Mouse (Mus musculus) testis, adult 2 months (tissue): ENCODE results near the gene Dcpp2. TPM values are rescaled to one million over a fixed set of nuclear protein-coding genes. Genes with fewer than 3 reads are reported as not detected.
"Not testable (repeated sequence)": the region's sequence is repeated elsewhere in the genome, so short reads cannot be mapped to it uniquely, and the experiment has no call there.

ENCODE experiments used
- H3K27ac ChIP-seq: fragments of 200-500 bp; 2 replicates; pipeline ENCODE4 v1.5.1; 2012; ENCODE audit warnings: low read depth, low read length; ENCODE audit not compliant: control insufficient read depth, insufficient read depth
- H3K27me3 ChIP-seq: fragments of 200-500 bp; 2 replicates; pipeline ENCODE4 v1.6.1; 2012; ENCODE audit warnings: mild to moderate bottlenecking, low read length, moderate library complexity; ENCODE audit not compliant: control insufficient read depth, insufficient read depth
- H3K36me3 ChIP-seq: fragments of 200-500 bp; 2 replicates; pipeline ENCODE4 v1.6.1; 2012; ENCODE audit warnings: mild to moderate bottlenecking, low read length; ENCODE audit not compliant: control insufficient read depth, insufficient read depth
- H3K4me1 ChIP-seq: fragments of 200-500 bp; 2 replicates; pipeline ENCODE4 v1.6.1; 2012; ENCODE audit warnings: low read length; ENCODE audit not compliant: control insufficient read depth, insufficient read depth
- H3K4me3 ChIP-seq: fragments of 200-500 bp; 2 replicates; pipeline ENCODE4 v1.5.1; 2012; ENCODE audit warnings: low read depth, mild to moderate bottlenecking, low read length, moderate library complexity, mixed read lengths; ENCODE audit not compliant: control insufficient read depth
- CTCF ChIP-seq: fragments of 200-500 bp; IDR thresholded peaks from 2 replicates; pipeline ENCODE4 v1.5.1; 2012; ENCODE audit warnings: low read depth, mild to moderate bottlenecking, inconsistent platforms, low read length, moderate library complexity; ENCODE audit not compliant: control insufficient read depth, insufficient read depth, insufficient replicate concordance
- POLR2A ChIP-seq: fragments of 200-500 bp; IDR thresholded peaks from 2 replicates; pipeline ENCODE4 v1.6.1; 2012; ENCODE audit warnings: low read depth, mild to moderate bottlenecking, inconsistent platforms, low read length, moderate library complexity; ENCODE audit not compliant: control insufficient read depth
- polyA plus RNA-seq: library from polyadenylated mRNA; depleted of rRNA; stranded (reverse); fragments of >200 nt; gene quantifications from 2 replicates; pipeline ENCODE4 v1.2.3, GENCODE M21; 2012; rRNA removed

Gene Dcpp2
- polyA plus RNA-seq, 1 experiment: not detected

DNA sequence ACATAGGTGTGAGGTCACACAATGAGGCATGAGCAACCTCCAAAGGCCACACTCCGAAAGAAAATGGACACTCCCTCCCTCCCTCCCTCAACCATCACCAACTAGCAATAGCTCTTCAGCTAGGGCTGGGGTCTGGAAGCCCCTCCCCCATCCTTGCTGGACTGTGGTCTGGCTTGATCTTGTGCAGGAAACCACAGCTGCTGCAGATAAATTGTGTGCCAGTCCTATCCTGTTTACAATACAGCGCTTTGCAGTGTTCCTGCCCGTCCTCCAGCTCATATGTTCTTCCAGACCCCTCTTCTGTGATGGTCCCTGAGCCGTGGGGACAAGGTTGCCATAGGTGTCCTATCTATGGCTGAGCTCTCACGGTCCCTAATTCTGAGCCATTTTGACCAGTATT is 50.5 kb downstream of the Dcpp2 start:
- TF ChIP-seq POLR2A (no peak), CTCF (no peak)
- Histone ChIP-seq H3K27ac (no peak overlapping the region), H3K4me3 (no peak overlapping the region), H3K27me3 (no peaks in the 10 kb centered on the region), H3K36me3 (no peaks in the 10 kb centered on the region), H3K4me1 (0 out of 2 replicates have a peak, but pooled peaks cover 2% of the 10 kb centered on the region)

DNA sequence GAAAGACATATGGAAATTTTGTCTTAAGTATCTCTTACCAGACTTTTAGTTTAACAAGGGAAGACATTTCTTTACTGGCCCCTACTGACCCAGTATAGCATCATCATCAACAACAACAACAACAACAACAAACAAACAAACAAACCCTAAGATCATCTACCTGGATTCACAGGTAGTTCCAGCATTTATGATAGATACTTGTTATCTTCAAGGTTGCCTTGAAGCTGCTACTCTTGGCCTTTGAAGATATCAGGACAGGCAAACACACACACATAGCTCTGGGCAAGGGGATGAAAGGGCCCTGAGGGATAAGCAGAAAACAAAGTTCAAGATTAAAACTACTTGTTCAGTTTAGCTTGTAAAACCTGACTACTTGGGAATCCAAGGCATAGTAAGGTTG is 60.7 kb downstream of the Dcpp2 start, which contains the start of gene Sbp:
Sbp (plus strand) TSS at position 301 of the 400 bp plus-strand sequence.
- no peaks in the 10 kb centered on the region for H3K27me3 ChIP-seq
- no peak within 1 kb of the TSS for H3K4me3 ChIP-seq
- no peak within 1 kb of the TSS for H3K27ac ChIP-seq
- no peaks in the 10 kb centered on the region for H3K4me1 ChIP-seq
- TF ChIP-seq POLR2A (no peak), CTCF (no peak)
- no peaks in the 10 kb centered on the region for H3K36me3 ChIP-seq

DNA sequence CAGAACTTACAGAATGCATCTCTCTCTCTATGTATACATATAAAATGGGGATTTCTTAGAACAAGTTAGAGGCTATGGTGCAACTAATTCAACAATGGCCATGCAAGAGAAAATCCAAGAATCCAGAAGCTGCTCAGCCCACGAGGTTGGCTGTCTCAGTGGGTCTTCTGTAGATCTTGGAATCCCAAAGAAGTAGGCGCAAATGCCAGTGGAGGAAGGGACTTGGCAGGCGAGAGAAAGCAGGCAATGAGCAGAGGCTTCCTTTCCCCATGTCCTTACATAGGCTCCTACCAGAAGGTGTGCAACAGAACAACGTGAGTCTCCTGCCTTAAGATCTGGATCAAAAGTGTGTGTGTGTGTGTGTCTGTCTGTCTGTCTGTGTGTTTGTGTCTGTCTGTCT is 66.8 kb downstream of the Dcpp2 start:
- H3K27ac ChIP-seq, H3K27me3 ChIP-seq, H3K4me3 ChIP-seq, H3K4me1 ChIP-seq, H3K36me3 ChIP-seq: not testable (repeated sequence)

DNA sequence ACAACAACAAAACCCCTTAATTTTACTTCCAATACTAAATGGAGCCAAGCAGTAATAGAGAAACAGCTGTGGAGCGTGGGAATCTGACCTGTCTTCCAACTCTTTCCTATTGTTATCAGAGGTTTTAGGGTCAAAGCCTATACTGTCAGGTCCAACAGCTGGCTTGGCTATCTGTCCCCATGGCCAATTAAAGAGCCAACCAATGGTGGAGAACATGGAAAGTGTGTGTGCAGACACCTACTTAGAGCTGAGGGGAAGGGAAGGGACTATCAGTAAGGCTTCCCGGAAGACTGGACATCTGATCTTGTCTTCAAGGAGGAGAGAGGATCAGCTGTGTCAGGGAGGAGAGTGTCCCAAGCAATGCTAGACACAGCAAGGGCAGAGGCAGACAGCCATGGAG is 68.4 kb downstream of the Dcpp2 start:
- TF ChIP-seq POLR2A (no peak), CTCF (no peak)
- no peaks in the 10 kb centered on the region for H3K27me3 ChIP-seq

More for the DNA sequence above, 68.4 kb downstream of the Dcpp2 start:
- no peaks in the 10 kb centered on the region for H3K36me3 ChIP-seq
- H3K4me1 ChIP-seq: no peaks in the 10 kb centered on the region
- H3K27ac ChIP-seq: no peak overlapping the region
- H3K4me3 ChIP-seq: no peak overlapping the region

Other genes with a start within 250 kb of the Dcpp2 start
- gene Mmp25, start 235.6 kb upstream of the Dcpp2 start, polyA plus RNA-seq: 0.35 and 0.36 TPM in 2 replicates
- gene Bicdl2, start 220.4 kb upstream of the Dcpp2 start, polyA plus RNA-seq: 1.0 and 1.5 TPM in 2 replicates
- gene Hcfc1r1, start 207.3 kb upstream of the Dcpp2 start, polyA plus RNA-seq: 54.9 and 64.9 TPM in 2 replicates
- 9.8 and 9.9 TPM in 2 replicates for gene Thoc6, start 207.0 kb upstream of the Dcpp2 start, polyA plus RNA-seq
- gene Tnfrsf12a, start 203.4 kb upstream of the Dcpp2 start, polyA plus RNA-seq: 1.2 and 1.7 TPM in 2 replicates
- gene Cldn6, start 201.6 kb upstream of the Dcpp2 start, polyA plus RNA-seq: 0.16 and 0.19 TPM in 2 replicates
- gene Cldn9, start 196.9 kb upstream of the Dcpp2 start, polyA plus RNA-seq: 0.27 and 0.72 TPM in 2 replicates
- 6.7 and 7.1 TPM in 2 replicates for gene 1520401A03Rik, start 158.1 kb upstream of the Dcpp2 start, polyA plus RNA-seq
- gene Pkmyt1, start 154.5 kb upstream of the Dcpp2 start, polyA plus RNA-seq: 78.6 and 88.6 TPM in 2 replicates
- gene Paqr4, start 140.0 kb upstream of the Dcpp2 start, polyA plus RNA-seq: 0.69 and 0.85 TPM in 2 replicates
- 0.80 and 0.97 TPM in 2 replicates for gene Kremen2, start 135.0 kb upstream of the Dcpp2 start, polyA plus RNA-seq
- gene Flywch1, start 109.3 kb upstream of the Dcpp2 start, polyA plus RNA-seq: 155 and 178 TPM in 2 replicates
- 11.8 and 14.8 TPM in 2 replicates for gene Flywch2, start 94.8 kb upstream of the Dcpp2 start, polyA plus RNA-seq
- 259 and 286 TPM in 2 replicates for gene Srrm2, start 90.3 kb upstream of the Dcpp2 start, polyA plus RNA-seq
- gene Elob, start 51.7 kb upstream of the Dcpp2 start, polyA plus RNA-seq: 1,587 and 1,813 TPM in 2 replicates
- gene Prss33, start 44.8 kb upstream of the Dcpp2 start, polyA plus RNA-seq: 0.89 and 1.2 TPM in 2 replicates
- gene Prss32, start 37.0 kb upstream of the Dcpp2 start, polyA plus RNA-seq: 0.30 and 0.36 TPM in 2 replicates
- 12.2 and 13.8 TPM in 2 replicates for gene Prss41, start 36.7 kb upstream of the Dcpp2 start, polyA plus RNA-seq
- gene Prss21, start 12.8 kb upstream of the Dcpp2 start, polyA plus RNA-seq: 208 and 246 TPM in 2 replicates
- 0.34 and 0.67 TPM in 2 replicates for gene Dcpp1, start within 50 bp of the Dcpp2 start, polyA plus RNA-seq
- not detected in 2 replicates for gene Dcpp3, start 36.6 kb downstream of the Dcpp2 start, polyA plus RNA-seq
- gene Sbp, start 60.8 kb downstream of the Dcpp2 start, polyA plus RNA-seq: not detected in 2 replicates
- not detected in 2 replicates for gene Sbpl, start 74.4 kb downstream of the Dcpp2 start, polyA plus RNA-seq
- gene Prss30, start 99.7 kb downstream of the Dcpp2 start, polyA plus RNA-seq: not detected in 2 replicates
- not detected in 2 replicates for gene Prss22, start 117.2 kb downstream of the Dcpp2 start, polyA plus RNA-seq
- not detected in 2 replicates for gene Prss27, start 157.3 kb downstream of the Dcpp2 start, polyA plus RNA-seq
- 11.5 and 11.9 TPM in 2 replicates for gene Kctd5, start 192.6 kb downstream of the Dcpp2 start, polyA plus RNA-seq